Mouse (Mus musculus) subcutaneous adipose tissue, adult 2 months (tissue): ENCODE results near the gene Abcg3. TPM values are rescaled to one million over a fixed set of nuclear protein-coding genes. Genes with fewer than 3 reads are reported as not detected.

Source experiments
- polyA plus RNA-seq: library from polyadenylated mRNA; depleted of rRNA; stranded (reverse); fragments of >200 nt; gene quantifications from 2 replicates; pipeline ENCODE4 v1.2.3, GENCODE M21; 2012; ENCODE audit warnings: low replicate concordance; rRNA removed

The Abcg3 gene
- 0.90 and 1.2 TPM in 2 replicates for polyA plus RNA-seq

DNA sequence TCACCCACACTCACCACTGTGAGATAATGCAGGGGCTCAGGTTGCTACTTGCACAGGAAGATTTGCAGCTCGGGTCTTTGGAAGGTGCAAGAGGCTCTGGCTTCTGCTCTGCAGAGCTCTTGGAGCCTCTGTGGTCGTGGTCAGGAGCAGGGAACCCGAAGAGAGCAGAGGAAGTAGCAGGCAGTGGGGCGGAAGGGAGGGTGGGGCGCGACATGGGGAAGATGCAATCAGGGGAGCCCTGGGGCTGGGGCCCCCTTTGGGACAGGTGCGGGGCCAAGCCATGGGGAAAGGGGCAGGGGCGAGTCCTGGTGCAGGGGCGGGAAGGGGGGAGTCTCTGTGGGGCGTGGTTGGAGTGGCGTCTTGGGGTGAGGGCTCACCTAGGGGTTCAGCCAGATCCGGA lies at the start of gene Abcg3:
Gene Abcg3, minus strand, starts transcription at position 184 of the 400 bp plus-strand sequence.

Other genes starting within 250 kb of the Abcg3 start
- 0.62 and 2.4 TPM in 2 replicates for gene Zfp951, start 122.6 kb downstream of the Abcg3 start, polyA plus RNA-seq
- gene Gbp9, start 156.8 kb upstream of the Abcg3 start, polyA plus RNA-seq, result 10.5 and 16.6 TPM in 2 replicates
- 1.0 and 1.8 TPM in 2 replicates for gene Gbp8, start 156.8 kb upstream of the Abcg3 start, polyA plus RNA-seq
- 17.6 and 32.6 TPM in 2 replicates for gene Gbp4, start 156.9 kb upstream of the Abcg3 start, polyA plus RNA-seq